In the genomic region with DNA sequence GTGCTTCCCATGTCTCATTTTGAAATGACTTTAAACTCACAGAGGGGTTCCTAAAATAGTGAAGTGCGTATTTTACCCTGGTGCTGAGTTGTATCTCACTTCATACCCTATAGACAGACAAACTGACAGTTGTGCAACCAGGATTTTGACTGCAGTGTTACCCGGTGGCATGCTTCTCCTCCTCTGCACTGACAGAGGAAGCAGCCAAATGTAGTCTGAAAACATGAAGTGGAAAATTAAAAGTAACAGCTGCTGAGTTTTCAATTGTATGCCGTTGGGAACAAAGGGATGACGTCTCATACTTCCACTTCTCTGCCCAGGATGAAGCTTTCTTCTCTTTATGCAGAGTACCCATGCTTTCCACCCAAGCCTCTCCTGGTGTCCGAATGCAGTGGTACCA, we compare ENCODE assay signal across 29 mouse cellular contexts.
DNase-seq lines count a peak whose midpoint lies in the region; ATAC-seq and TF ChIP-seq lines count a peak whose summit lies in the region.
"Had no signal": no experiment of that assay in that cellular context is flagged by ENCODE, and none has a peak within 500 bp of the region (broad histone marks: within the 10 kb centered on the region; RNA-seq: fewer than 3 reads in every experiment).

No protein-coding gene starts in this region.

- H3K36me3 ChIP-seq in intestine, embryonic 14.5 days (ENCODE audit: control insufficient read depth, insufficient read depth, low read length): no peaks in the 10 kb centered on the region
- H3K36me3 ChIP-seq in intestine, postnatal 0 days (ENCODE audit: control insufficient read depth, insufficient read depth): no peaks in the 10 kb centered on the region
- no peaks in the 10 kb centered on the region for H3K36me3 ChIP-seq in lung, embryonic 16.5 days (ENCODE audit: control insufficient read depth, insufficient read depth, low read length)
- H3K36me3 ChIP-seq in liver, embryonic 11.5 days (ENCODE audit: control insufficient read depth, insufficient read depth, low read length): no peaks in the 10 kb centered on the region
- H3K36me3 ChIP-seq: forebrain, embryonic 12.5 days; heart, embryonic 10.5 days; heart, embryonic 15.5 days; hindbrain, embryonic 12.5 days; neural tube, embryonic 13.5 days had no signal

- TF ChIP-seq CTCF in intestine, postnatal 0 days (IDR thresholded peaks at IDR 0.05; ENCODE audit: low read depth): no peak
- TF ChIP-seq CTCF in embryonic fibroblast, embryonic 13.5 days (IDR thresholded peaks at IDR 0.05; ENCODE audit: borderline replicate concordance, insufficient read depth, low read length): no peak

- TF ChIP-seq POLR2A in embryonic fibroblast, embryonic 13.5 days (IDR thresholded peaks at IDR 0.05; ENCODE audit: low read depth, low read length): no peak

- H3K9me3 ChIP-seq in intestine, embryonic 14.5 days (ENCODE audit: control insufficient read depth, low read length): peaks cover 8% of the 10 kb centered on the region; the same call in 1 of the 2 replicates
- H3K9me3 ChIP-seq in intestine, postnatal 0 days (ENCODE audit: control insufficient read depth): peaks cover 3% of the 10 kb centered on the region; the same call in 1 of the 2 replicates
- no peaks in the 10 kb centered on the region; the same call in 1 of the 2 replicates for H3K9me3 ChIP-seq in lung, embryonic 16.5 days (ENCODE audit: control insufficient read depth, low read length)
- H3K9me3 ChIP-seq in liver, embryonic 11.5 days (ENCODE audit: control insufficient read depth, low read length): no peaks in the 10 kb centered on the region
- H3K9me3 ChIP-seq: heart, embryonic 15.5 days had no signal

- ATAC-seq in intestine, embryonic 14.5 days (replicated peaks; ENCODE audit: low FRiP score, low TSS enrichment, low read depth): no peak
- ATAC-seq in intestine, postnatal 0 days: no peak
- ATAC-seq in lung, embryonic 16.5 days (ENCODE audit: low read depth): peak; percentile 75
- no peak for ATAC-seq in liver, embryonic 11.5 days (replicated peaks; ENCODE audit: low FRiP score)
- ATAC-seq: CD4-positive, CD25-positive, alpha-beta regulatory T cell, adult 4 months; hindbrain, postnatal 0 days; midbrain, embryonic 13.5 days had no signal

- no peak overlapping the region for H3K4me3 ChIP-seq in intestine, embryonic 14.5 days (ENCODE audit: low read depth, low read length)
- H3K4me3 ChIP-seq in intestine, postnatal 0 days (ENCODE audit: low read depth, low read length): no peak overlapping the region
- no peak overlapping the region for H3K4me3 ChIP-seq in lung, embryonic 16.5 days (ENCODE audit: low read length)
- no peak overlapping the region for H3K4me3 ChIP-seq in embryonic fibroblast, embryonic 13.5 days (ENCODE audit: insufficient read depth, low read length)
- H3K4me3 ChIP-seq in liver, embryonic 11.5 days (ENCODE audit: low read depth, low read length): no peak overlapping the region
- H3K4me3 ChIP-seq: erythroblast, embryonic 14.5 days; forebrain, embryonic 12.5 days; heart, embryonic 10.5 days; heart, embryonic 15.5 days; hindbrain, embryonic 12.5 days; layer of hippocampus, adult 2 months; left cerebral cortex, adult 2 months; midbrain, embryonic 13.5 days; neural tube, embryonic 13.5 days had no signal

- H3K9ac ChIP-seq in intestine, embryonic 14.5 days (ENCODE audit: low read length): no peak overlapping the region
- no peak overlapping the region for H3K9ac ChIP-seq in intestine, postnatal 0 days (ENCODE audit: low read depth, low read length)
- H3K9ac ChIP-seq in lung, embryonic 16.5 days (ENCODE audit: low read length): no peak overlapping the region
- H3K9ac ChIP-seq in liver, embryonic 11.5 days (ENCODE audit: low read depth, low read length): no peak overlapping the region
- H3K9ac ChIP-seq: forebrain, embryonic 12.5 days; heart, embryonic 15.5 days; hindbrain, embryonic 12.5 days; liver, embryonic 14.5 days; midbrain, embryonic 13.5 days; neural tube, embryonic 13.5 days had no signal

- no peak overlapping the region for H3K27ac ChIP-seq in intestine, embryonic 14.5 days (ENCODE audit: low read depth)
- no peak overlapping the region for H3K27ac ChIP-seq in intestine, postnatal 0 days (ENCODE audit: low read depth, low read length)
- peak overlapping the region; percentile 66 for H3K27ac ChIP-seq in lung, embryonic 16.5 days (ENCODE audit: low read length)
- 0 out of 2 replicates have a peak overlapping the region, but pooled peaks have one; percentile 12 for H3K27ac ChIP-seq in embryonic fibroblast, embryonic 13.5 days (ENCODE audit: insufficient read depth, low read length)
- H3K27ac ChIP-seq in liver, embryonic 11.5 days (ENCODE audit: low read depth, low read length): no peak overlapping the region
- H3K27ac ChIP-seq: forebrain, embryonic 12.5 days; heart, embryonic 10.5 days; heart, embryonic 15.5 days; hindbrain, embryonic 12.5 days; hindbrain, postnatal 0 days; layer of hippocampus, adult 2 months; left cerebral cortex, adult 2 months; liver, embryonic 14.5 days; midbrain, embryonic 13.5 days; neural tube, embryonic 13.5 days had no signal

- WGBS in intestine, embryonic 14.5 days: 59% methylated on average over 5 of the region's 5 CpGs
- 67% methylated on average over 5 of the region's 5 CpGs for WGBS in intestine, postnatal 0 days
- 31% methylated on average over 5 of the region's 5 CpGs for WGBS in lung, embryonic 16.5 days
- 73% methylated on average over 5 of the region's 5 CpGs for WGBS in liver, embryonic 11.5 days

- peak; percentile 29 for DNase-seq in intestine, embryonic 14.5 days (ENCODE audit: low spot score)
- no peak for DNase-seq in lung, postnatal 36 days
- no peak for DNase-seq in adipocyte (ENCODE audit: low spot score)
- no peak for DNase-seq in liver, embryonic 11.5 days (ENCODE audit: low spot score)
- DNase-seq: adrenal gland, adult 2 months; adrenal gland, postnatal 36 days; cerebellum, adult 18-20 months; cerebellum, postnatal 10 days; gastrocnemius, postnatal 10 days; heart, postnatal 36 days; kidney, adult 18-20 months; kidney, postnatal 36 days; lung, postnatal 14 days; thymus, postnatal 4 days had no signal

- H3K27me3 ChIP-seq in intestine, embryonic 14.5 days (replicated peaks; ENCODE audit: control insufficient read depth, insufficient read depth, low read length): no peaks in the 10 kb centered on the region
- no peaks in the 10 kb centered on the region for H3K27me3 ChIP-seq in intestine, postnatal 0 days (replicated peaks; ENCODE audit: control insufficient read depth, insufficient read depth, low read length)
- no peaks in the 10 kb centered on the region for H3K27me3 ChIP-seq in lung, embryonic 16.5 days (ENCODE audit: control insufficient read depth, insufficient read depth, low read depth, low read length)
- no peaks in the 10 kb centered on the region for H3K27me3 ChIP-seq in liver, embryonic 11.5 days (replicated peaks; ENCODE audit: control insufficient read depth, insufficient read depth, low read length)
- H3K27me3 ChIP-seq: heart, embryonic 15.5 days; hindbrain, embryonic 12.5 days; midbrain, embryonic 13.5 days; neural tube, embryonic 13.5 days had no signal

- peaks cover 26% of the 10 kb centered on the region for H3K4me1 ChIP-seq in intestine, embryonic 14.5 days (replicated peaks; ENCODE audit: control insufficient read depth, insufficient read depth, low read length)
- H3K4me1 ChIP-seq in intestine, postnatal 0 days (replicated peaks; ENCODE audit: control insufficient read depth, insufficient read depth, low read length): no peaks in the 10 kb centered on the region
- H3K4me1 ChIP-seq in lung, embryonic 16.5 days (replicated peaks; ENCODE audit: control insufficient read depth, insufficient read depth, low read length): peaks cover 25% of the 10 kb centered on the region
- H3K4me1 ChIP-seq in embryonic fibroblast, embryonic 13.5 days (ENCODE audit: control insufficient read depth, insufficient read depth, low read length): peaks cover 13% of the 10 kb centered on the region
- no peaks in the 10 kb centered on the region for H3K4me1 ChIP-seq in liver, embryonic 11.5 days (replicated peaks; ENCODE audit: control insufficient read depth, insufficient read depth, low read length)
- H3K4me1 ChIP-seq: heart, embryonic 10.5 days; heart, embryonic 15.5 days had no signal

- no peak overlapping the region for H3K4me2 ChIP-seq in intestine, embryonic 14.5 days (ENCODE audit: low read length)
- H3K4me2 ChIP-seq in intestine, postnatal 0 days (replicated peaks; ENCODE audit: low read depth): no peak overlapping the region
- no peak overlapping the region for H3K4me2 ChIP-seq in lung, embryonic 16.5 days (ENCODE audit: low read depth, low read length)
- no peak overlapping the region for H3K4me2 ChIP-seq in liver, embryonic 11.5 days
- H3K4me2 ChIP-seq: forebrain, embryonic 12.5 days; heart, embryonic 15.5 days; hindbrain, embryonic 12.5 days; midbrain, embryonic 13.5 days; neural tube, embryonic 13.5 days had no signal

Comparison
In these comparisons a context has a peak if more than half of its experiments do, and no peak if none do; other contexts are left out.
1. H3K27ac ChIP-seq: peak in lung, embryonic 16.5 days (single experiment) and embryonic fibroblast, embryonic 13.5 days (single experiment); none in intestine, embryonic 14.5 days (single experiment), intestine, postnatal 0 days (single experiment) and liver, embryonic 11.5 days (single experiment).